Mouse (Mus musculus) E14TG2a.4 (cell line): Measurements from ENCODE around the gene Senp7.

Experiments used
- H3K27me3 ChIP-seq: 2 replicates; pipeline ENCODE4 v1.6.1; 2014; ENCODE audit warnings: low read length, control low read depth; ENCODE audit not compliant: insufficient read depth
- H3K36me3 ChIP-seq: 2 replicates; pipeline ENCODE4 v1.6.1; 2014; ENCODE audit warnings: low read length, control low read depth; ENCODE audit not compliant: insufficient read depth
- H3K4me1 ChIP-seq: replicated peaks from 2 replicates; pipeline ENCODE4 v1.6.1; 2014; ENCODE audit warnings: low read depth, low read length, control low read depth
- H3K4me3 ChIP-seq: replicated peaks from 2 replicates; pipeline ENCODE4 v1.5.1; 2014; ENCODE audit warnings: mild to moderate bottlenecking, low read length
- H3K9me3 ChIP-seq: 2 replicates; pipeline ENCODE4 v1.6.1; 2014; ENCODE audit warnings: low read length, control low read depth
- CTCF ChIP-seq: conservative IDR thresholded peaks from 2 replicates; pipeline ENCODE4 v1.5.1; 2014; ENCODE audit warnings: low read length
- NANOG ChIP-seq: IDR thresholded peaks from 2 replicates; pipeline ENCODE4 v1.6.1; 2014; ENCODE audit warnings: borderline replicate concordance, low read length, mixed read lengths
- POU5F1 ChIP-seq: IDR thresholded peaks from 2 replicates; pipeline ENCODE4 v1.6.1; 2014; ENCODE audit warnings: low read length, borderline replicate concordance

Gene Senp7

GRCm38 (mm10) chr16:56227686-56228085 lies 179.5 kb downstream of the Senp7 start:
- no peak overlapping the region for H3K4me3 ChIP-seq
- H3K4me1 ChIP-seq: no peaks in the 10 kb centered on the region; the same call in 1 of the 2 replicates
- no peaks in the 10 kb centered on the region for H3K36me3 ChIP-seq
- peaks cover 42% of the 10 kb centered on the region for H3K9me3 ChIP-seq
- no peaks in the 10 kb centered on the region for H3K27me3 ChIP-seq
- TF ChIP-seq NANOG (no peak), CTCF (no peak), POU5F1 (no peak)

GRCm38 (mm10) chr16:56229455-56229854 lies 181.3 kb downstream of the Senp7 start:
- H3K36me3 ChIP-seq: no peaks in the 10 kb centered on the region
- H3K4me1 ChIP-seq: no peaks in the 10 kb centered on the region; the same call in 1 of the 2 replicates
- TF ChIP-seq CTCF: no peak
- TF ChIP-seq POU5F1: no peak
- TF ChIP-seq NANOG: no peak
- H3K9me3 ChIP-seq: peaks cover 42% of the 10 kb centered on the region
- H3K4me3 ChIP-seq: no peak overlapping the region
- H3K27me3 ChIP-seq: no peaks in the 10 kb centered on the region

GRCm38 (mm10) chr16:56231300-56231699 lies 183.2 kb downstream of the Senp7 start:
- Histone ChIP-seq H3K36me3 (no peaks in the 10 kb centered on the region), H3K4me3 (no peak overlapping the region), H3K27me3 (no peaks in the 10 kb centered on the region), H3K4me1 (no peaks in the 10 kb centered on the region; the same call in 1 of the 2 replicates), H3K9me3 (peaks cover 42% of the 10 kb centered on the region)
- TF ChIP-seq POU5F1: no peak
- no peak for TF ChIP-seq CTCF
- TF ChIP-seq NANOG: no peak

- no peak overlapping the region for H3K4me3 ChIP-seq
- TF ChIP-seq POU5F1: no peak
- no peak for TF ChIP-seq CTCF
- TF ChIP-seq NANOG: no peak
- H3K4me1 ChIP-seq: no peaks in the 10 kb centered on the region
Observed at GRCm38 (mm10) chr16:56232736-56233135, 184.6 kb downstream of the Senp7 start.

More at GRCm38 (mm10) chr16:56232736-56233135, 184.6 kb downstream of the Senp7 start:
- Histone ChIP-seq H3K9me3 (peaks cover 37% of the 10 kb centered on the region), H3K36me3 (no peaks in the 10 kb centered on the region), H3K27me3 (no peaks in the 10 kb centered on the region)
